Mouse (Mus musculus) testis, adult 2 months (tissue): Measurements from ENCODE around the gene Gkn3.

Source experiments
- CTCF ChIP-seq: fragments of 200-500 bp; IDR thresholded peaks from 2 replicates; pipeline ENCODE4 v1.5.1; 2012; ENCODE audit warnings: low read depth, mild to moderate bottlenecking, inconsistent platforms, low read length, moderate library complexity; ENCODE audit not compliant: control insufficient read depth, insufficient read depth, insufficient replicate concordance
- POLR2A ChIP-seq: fragments of 200-500 bp; IDR thresholded peaks from 2 replicates; pipeline ENCODE4 v1.6.1; 2012; ENCODE audit warnings: low read depth, mild to moderate bottlenecking, inconsistent platforms, low read length, moderate library complexity; ENCODE audit not compliant: control insufficient read depth

DNA sequence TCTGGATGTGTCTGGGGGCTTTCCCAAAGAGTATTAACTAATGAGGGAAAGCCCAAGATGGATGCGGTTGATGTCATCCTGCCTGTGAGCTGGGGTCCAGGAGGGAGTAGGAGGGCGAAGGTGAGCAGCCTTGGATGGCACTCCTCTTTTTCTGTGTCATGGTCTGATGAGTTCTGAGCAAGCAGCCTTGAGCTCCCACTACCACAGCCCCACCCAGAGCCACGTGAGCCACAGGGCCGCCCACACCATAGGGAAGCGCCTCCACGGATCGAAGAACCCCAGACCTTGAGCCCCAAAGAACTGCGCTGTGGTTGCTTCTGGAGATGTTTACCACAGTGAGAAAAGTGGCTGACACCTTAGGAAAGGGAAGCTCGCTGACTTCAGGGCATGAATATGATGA is 6.0 kb upstream of the Gkn3 start:
- TF ChIP-seq POLR2A (no peak), CTCF (no peak)
